Mouse (Mus musculus) skeletal muscle tissue, adult 2 months (tissue): Measurements from ENCODE around the gene Sec14l3.

ENCODE experiments used
- DNase-seq: peaks from one replicate; pipeline ENCODE4 v3.0.0-alpha.2; 2012; ENCODE audit warnings: low read depth, low spot score

Sec14l3 gene

DNA sequence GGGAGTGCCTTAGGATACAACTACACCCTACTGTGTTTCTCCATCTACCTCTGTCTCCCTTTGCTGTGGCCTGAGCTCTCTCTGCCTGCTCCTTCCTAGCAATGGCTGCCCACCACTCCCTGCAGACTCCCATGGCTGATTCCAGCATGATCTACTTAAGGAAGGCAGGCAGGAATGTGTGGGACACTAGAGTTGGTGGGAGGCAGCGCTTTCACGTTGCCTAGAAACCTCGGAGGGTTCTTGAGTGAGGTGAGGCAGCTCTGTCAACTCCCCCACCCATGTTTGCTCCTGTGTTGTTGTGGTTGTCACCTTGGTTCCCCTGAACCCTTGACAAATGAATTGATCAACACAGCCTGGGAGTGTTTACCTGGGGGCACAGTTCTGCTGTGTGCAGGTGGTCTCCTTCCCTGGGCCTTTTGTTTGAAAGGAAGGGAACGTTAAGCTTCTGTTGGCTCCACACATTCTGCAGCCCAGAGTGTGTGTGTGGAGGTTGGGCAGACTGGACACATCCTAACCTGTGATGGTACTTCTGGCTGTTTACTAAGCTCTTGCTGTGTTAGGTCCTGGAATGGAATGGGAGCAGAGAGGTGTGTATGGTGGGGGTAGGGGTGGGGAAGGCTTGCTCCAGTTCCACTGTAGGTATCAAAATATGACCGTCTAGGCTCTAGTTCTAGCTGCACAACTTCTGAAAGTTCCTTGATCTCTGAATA lies 3.6 kb upstream of the Sec14l3 start:
- no peak for DNase-seq

DNA sequence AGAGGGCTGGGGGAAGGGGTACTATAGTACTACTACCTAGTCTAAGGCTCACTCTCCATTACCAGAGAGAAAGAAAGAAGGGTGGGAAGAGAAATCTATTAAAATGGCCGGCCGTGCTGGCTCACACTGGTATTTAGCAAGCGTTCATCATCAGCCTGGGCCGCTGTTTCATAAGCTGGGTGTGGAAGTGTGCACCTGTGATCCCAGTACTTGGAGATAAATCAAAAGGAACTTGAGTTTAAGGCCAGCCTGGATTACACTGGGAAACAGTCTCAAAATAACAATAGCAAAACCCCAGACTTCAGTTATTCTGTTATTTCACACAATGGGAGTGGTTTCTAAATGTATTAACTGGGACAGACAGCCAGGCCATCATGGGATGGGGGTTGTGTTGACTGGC lies 2.1 kb upstream of the Sec14l3 start:
- DNase-seq, result no peak

DNA sequence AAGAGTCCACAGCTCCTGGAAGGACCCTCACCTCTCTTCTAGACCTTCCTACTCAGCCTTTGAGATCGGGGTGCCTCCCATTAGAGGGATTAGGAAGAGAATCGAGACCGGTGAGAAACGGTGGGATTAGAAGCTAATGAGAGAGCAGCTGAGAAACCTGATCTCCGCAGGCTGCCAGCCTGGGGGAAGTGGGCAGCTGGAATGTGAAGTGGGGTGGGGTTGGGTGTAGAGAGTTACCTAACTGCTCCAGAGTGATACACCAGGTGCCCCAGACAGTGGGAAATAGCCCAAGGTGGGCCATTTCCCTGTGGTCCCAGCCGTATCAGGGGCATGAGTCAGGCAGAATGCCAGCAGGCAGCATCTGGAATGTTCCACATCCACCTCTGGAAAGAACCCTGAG lies 1.7 kb upstream of the Sec14l3 start:
- no peak for DNase-seq

DNA sequence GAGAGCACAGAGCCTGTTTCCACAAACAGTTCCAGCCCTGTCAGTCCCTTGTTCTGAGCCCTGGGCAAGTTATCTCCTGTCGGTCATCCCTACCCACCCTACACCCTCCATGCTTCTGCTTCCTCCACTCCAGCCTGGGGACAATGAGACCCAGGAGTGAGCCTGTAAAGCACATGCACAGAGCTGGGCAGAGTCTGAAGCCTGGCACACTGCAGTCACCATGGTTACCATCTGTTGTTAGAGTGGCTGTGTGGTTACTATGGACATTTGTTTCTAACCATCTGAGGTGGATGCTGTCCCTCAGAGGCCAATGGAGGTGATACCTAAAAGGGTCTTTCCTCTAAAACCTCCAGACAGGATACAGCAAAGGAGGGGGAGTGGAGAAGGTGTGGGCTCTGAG lies 5.0 kb downstream of the Sec14l3 start:
- DNase-seq, result no peak

DNA sequence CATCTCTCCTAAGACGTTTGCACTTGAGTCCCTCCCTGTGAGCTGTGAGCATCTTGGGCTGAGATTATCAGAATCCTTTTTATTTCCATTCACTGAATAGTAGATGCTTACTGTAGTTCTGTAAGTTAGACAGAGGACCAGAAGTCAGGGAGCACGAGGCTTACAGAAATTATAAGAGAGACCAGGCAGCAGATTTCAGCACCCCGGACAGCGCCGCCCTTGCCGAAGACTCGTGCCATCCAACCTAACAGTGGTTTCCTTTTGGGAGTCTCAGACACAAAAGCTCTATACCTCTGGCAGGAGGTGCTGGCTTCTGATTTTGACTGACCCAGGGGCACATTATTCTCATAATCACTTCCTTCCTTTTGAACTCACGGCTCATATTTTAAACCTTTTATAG lies 12.0 kb downstream of the Sec14l3 start:
- DNase-seq, result no peak

DNA sequence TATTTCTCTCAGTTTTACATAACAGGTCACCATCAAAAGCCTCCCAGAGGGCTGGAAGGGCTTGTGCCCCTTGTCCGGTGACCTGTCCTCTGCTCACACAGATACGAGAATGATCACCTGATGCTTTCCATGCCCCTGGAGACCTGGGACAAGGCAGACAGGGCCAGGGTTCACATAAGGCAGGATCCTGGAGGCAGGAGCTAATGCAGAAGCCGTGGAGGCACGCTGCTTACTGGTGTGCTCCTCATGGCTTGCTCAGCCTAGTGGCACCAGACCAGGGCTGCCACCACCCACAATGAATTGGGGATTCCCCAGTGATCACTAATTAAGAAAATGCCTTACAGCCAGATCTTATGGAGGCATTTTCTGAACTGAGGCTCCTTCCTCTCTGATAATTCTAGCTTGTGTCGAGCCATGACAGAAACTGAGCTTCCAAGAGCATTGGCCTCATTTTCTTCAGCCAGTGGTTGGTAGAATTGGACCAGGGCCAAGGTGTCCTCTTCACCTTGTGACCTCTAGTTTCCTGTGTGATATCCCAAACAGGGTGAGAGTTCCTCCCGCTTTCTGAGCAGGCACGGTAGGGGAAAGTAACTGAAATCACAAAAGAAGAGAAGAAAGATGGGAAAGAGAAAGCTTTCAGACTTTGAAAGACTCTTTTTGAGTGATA lies 13.8 kb downstream of the Sec14l3 start:
- DNase-seq, result no peak

DNA sequence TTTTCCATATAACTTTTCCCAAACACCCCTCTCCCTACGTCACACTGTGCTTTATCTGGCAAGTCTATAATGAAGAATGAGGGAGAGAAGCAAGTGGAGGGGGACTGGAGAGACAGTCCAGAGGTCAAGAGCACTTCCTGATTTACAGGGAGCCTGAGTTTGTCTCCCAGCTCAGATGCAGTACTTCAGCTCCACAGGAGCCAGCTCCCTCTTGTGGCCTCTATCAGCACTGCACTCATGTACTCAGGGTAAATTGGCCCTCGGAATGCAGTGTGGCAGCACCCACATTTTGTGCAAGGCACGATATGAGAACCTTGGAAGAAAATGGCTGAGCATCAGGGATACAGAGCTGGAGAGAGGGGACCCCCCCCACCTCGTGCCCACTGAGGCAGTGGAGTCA lies 15.6 kb downstream of the Sec14l3 start:
- DNase-seq, result no peak

DNA sequence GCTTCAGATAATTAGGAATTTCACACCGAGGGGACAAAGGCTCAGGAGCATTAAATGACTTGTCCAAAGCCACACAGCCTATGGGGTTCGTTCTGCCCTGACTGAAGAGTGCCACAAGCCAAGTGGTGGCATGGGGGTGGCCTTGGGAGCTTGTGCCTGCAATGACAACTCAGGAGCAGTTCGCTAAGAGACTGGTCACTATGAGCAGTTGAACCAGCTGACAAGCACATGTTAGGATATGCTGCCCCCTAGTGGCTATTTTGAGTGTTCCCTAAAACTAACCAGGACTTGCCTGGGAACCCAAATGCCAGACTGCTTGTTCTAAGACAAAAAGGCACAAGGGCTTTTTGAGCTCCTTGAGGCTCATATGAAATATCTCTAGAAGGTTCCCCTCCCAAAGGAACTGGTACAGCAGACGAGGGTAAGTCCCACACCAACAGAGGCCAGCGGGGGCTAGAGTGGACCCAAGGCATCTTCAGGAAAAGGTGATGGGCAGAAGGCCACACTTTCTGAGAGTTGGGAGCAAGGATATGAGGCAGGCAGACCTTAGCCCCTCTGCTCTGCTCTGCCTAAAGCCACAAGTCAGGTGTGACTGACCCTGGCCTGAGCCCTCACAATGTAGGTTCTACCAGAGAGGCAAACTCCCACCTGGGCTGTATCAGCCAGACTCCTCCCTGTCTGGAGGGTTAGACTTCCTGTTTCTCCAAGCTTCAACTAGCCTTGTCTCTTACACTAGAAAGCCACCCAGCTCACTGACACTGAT lies 18.9 kb downstream of the Sec14l3 start:
- peak; percentile 60 for DNase-seq

DNA sequence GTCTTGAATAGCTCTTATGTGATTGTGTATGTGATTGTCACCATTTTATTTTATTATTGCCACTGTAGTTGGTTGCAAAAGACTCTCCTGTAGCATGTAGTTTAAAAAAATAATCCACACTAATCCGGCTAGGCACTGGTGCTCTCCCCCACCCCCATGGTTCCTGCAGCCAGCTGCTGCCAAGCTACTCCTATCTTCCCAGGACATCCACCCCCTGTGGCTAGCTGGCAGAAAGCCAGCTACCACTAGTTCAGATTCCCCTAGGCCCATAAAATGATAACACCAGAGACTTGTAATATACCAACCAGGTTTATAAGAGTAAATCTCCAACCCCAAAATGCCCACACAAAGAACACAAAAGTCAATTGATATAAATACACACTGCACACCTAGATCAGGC lies 21.6 kb downstream of the Sec14l3 start:
- no peak for DNase-seq

DNA sequence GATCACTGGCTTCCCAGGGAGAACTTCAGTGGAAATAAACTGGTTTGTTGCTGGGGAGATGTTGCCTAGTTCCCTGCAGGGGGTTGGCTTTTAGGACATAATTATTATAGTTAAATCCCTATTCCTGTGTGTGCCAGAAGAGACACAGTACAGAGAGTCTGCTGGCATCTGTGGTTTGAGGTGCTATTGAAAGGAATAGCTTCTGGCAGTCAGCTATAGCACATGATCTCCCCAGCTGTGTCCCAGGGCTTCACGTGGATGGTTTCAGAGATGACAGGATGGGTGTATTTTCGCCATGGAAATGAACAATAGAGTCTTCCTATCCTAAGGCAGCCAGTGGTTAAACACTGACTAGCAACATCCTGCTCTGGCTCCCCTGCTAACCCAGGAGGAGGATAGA lies 22.6 kb downstream of the Sec14l3 start:
- DNase-seq, result no peak

DNA sequence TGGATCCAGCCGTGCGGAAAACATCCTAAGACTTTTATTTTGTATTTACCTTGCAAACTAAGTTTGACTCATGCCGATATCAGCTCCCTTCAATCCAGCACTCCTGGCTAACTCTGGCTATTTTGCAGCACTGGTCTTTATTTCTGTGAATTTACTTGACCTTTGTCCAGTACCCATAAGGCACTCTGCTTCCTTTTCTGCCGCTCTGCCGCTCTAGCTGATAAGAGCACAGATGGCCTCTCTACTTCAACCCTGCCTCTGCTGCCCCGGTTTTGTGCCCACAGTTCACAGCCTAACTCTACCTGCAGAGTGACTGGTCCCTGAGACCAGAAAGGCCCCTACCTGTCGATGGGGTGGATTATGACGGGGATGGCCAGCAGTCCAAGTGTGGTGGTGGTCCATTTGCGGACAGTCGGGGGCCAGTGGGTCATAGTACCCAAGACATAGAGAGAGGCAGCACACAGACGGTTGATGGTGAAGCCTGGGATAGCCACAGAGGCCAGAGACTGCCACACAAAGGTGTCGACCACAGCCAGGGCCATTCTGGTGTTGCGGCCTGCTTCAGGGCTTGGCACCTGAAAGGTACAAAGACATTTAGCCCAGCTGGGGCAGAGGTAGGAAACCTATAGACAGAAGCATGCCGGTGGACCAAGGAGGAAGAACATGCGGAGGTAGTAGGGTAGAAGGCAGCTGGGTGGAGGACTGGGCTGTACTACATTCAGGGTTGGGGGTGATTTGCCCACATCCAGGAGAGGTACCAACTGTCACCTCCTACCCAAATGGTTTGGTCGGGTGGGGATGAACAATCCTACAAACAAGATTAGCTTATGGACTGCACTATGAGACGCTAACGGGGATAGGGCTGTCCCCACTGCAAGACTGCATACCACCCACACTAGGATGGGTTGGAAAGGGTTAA lies 29.1 kb downstream of the Sec14l3 start:
- DNase-seq, result no peak

DNA sequence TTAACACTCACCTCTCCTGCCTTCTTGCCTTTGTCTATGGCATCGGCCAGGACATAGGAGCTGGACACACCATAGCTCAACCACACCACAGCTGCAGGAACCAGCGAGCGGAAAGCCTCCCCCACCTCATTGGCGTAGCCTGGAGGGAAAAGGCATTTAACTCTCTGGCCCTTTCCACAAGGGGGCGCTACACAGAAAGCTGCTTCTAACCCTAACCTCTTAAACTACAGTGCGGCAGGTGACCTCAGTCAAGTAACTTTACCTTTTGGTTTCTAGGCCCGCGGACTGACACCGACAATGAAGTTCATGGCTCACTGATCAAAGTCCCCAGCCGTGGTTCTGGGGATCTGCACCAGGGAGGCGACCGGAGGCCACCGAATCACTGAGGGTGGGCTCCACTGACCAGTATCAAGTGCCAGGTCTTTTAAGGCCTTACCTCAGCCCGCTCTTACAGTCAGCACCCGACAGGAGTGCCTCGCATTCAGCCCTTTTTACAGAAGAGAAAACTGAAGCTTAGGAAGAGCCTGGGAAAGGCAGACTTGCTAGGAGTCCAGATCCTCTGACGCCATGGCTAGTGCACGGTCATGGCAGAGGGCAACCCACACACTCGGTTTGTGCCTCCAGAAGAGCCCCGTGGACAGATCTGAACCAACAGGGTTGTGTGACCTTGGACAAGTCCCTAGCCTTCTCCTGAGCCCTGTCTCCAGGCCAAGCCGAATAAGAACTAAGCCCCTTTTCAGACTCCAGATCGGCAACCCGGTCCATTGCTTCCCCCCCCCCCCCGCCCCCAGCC lies 29.9 kb downstream of the Sec14l3 start:
- peak; percentile 60 for DNase-seq

DNA sequence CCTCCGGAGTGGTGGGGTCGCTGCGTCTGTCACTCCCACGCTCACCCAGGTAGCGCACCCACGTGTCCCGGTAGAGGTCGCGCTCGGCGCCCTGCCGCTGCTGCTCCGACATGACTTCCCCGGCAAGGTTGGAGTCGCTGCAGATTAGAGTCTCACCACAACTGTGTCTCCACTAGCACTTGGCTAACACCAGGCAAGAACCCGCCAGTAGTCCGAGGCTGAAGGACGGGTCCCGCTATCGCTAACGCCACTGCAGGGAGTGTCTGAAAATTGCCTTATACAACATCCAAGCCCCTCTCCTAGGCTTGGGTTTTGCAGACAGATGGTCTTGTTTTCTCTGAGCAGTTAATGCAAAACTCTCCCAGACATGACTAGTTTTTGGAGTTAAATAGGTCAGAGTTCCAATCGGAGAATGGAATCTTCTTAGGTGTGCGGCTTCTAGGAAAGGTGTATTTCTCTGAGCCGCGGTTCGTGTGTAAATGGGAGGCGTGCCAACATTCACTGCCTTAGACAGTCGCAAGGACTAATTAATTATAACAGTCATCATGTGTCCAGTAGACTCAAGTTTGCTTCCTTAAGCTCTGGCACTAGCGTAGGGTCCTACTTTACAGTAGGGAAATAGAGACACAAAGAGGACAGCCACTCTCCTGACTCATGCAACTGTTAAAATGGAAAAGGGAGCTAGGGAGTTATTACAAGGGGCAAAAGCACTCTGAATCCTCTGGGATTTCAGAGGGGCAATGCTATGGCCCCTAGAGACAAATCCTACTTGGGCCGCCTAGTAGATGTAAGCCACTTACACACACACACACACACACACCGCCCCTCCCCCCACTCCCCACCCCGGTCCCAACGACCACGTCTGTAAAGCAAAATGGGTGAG lies 30.8 kb downstream of the Sec14l3 start, which contains the start of gene Mtfp1:
Gene Mtfp1 (minus strand): TSS at position 275 of the 883 bp plus-strand sequence.
- peak; percentile 59 for DNase-seq

DNA sequence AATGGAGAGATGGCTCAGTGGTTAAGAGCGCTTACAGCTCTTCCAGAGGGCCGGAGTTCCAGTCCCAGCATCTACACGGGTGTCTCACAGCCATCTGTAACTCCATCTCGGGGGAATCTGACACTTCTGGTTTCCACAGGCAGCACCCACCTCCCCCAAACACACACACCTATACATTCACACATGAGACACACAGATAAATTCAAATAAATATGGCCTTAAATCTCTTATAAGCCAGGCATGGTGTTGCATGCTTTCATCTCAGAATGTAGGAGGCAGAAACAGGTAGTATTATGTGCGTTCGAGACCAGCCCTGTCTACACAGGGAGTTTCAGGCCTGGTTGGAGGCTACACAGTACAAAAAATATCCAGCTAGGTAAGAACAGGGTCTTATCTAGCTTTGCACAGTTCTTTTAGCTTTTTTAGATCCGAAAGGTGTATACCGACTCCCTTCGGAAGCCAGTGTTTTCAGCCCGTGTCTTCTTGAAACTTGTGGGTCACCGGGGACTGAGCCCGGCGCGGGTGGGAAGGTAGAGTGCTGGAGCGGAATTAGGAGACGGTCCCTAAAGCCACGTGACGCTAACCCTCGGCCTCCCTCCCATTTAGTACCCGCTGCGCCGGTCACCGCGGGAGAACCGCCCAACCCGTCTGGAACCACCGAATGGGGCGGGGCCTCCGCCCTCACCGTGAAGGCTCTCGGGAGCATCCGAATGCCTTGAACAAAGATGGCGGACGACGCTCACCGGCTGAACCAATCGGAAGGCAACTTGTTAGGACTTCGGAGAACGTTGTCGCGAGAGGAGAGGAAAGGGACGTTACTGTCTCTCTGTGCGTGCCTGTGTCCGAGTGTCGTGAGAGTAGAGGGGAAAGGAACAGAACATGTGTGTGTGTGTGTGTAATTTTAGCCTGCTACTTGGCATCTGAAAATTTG lies 31.7 kb downstream of the Sec14l3 start:
- peak; percentile 99 for DNase-seq

DNA sequence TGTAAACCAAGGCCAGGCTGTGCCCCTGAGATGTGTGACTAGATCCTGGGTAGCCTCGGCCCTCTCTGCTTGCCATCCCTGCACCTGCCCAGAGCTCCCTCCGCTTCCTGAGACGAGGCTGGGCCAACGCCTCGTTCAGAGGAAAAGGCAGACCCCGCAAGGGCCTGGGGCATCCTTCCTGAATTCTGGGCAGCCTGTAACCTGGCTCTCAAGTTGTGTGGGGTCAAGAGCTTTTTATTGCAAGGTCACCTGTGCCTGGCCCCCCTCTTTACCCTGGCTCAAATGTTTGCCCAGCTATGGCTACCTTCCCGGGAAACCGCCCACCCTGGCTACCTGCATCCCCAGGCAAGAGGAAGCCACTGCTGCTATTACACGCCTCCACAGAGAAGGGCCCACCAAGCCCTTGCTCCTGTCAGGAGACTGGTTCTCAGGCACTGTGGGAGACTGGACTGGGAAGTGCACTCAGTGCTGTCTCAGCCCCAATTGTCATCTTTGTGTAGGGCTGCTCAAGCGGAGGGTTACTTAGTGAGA lies 32.5 kb downstream of the Sec14l3 start:
- DNase-seq, result peak; percentile 18

DNA sequence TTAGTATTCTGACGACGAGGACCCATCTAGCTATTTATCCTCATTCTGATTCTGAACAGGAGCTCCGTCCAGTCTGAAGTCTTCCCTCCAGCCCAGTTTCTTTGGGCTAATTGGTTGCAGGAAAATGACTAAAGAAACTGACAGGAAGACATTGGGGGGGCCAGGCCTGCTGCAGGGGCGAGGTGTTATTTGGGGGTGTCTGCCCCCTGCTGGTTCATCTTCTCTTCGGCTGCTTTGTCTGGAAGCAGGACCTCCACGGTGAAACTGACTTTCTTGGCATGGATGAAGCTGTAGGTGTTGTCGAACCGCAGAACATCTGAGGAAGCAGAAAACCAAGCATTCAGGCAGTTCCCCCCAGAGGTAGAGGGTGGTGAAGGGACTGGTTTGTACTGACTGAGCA lies 33.5 kb downstream of the Sec14l3 start:
- DNase-seq, result no peak

DNA sequence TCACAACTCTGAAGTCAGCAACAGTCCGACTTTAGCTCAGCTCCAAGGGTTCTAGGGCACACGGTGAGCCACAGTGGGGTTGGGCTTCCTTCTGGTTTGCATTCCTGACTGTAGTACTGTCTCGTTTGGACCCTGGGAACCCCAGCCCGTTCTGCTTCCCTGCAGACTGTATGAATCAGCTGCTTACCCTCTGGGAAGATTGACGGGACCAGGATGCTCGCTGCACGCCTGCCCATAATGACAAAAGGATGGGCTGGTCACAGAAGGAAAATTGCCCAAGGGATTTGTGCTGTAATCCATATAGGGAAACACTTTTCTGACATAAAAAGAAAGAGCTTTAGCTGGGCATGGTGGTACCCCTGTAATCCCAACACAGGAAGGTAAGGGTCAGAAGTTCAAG lies 34.2 kb downstream of the Sec14l3 start:
- DNase-seq, result no peak

DNA sequence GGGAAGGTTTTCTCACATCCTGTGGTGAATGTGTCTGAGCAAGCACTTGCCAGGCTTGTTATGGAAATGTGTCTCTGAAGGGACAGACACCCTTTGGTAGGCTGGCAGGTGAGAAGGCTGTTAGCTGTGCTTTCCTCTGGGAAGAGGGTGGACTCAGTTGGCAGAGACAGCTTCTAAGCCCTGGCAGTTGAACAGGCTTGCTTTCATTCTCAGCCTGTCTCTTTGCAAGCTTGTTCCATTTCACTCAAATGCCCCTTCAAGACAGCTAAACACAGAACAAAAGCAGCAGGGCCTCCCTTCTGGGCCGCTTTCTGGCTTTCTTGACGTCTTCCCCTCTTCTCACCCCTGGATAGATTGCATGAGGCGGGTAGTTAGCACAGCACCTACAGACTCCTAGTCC lies 34.8 kb downstream of the Sec14l3 start:
- DNase-seq, result no peak
